Mouse (Mus musculus) cerebellum, postnatal 14 days (tissue): ENCODE results near the gene Trim28.
"Not testable (repeated sequence)": the region's sequence is repeated elsewhere in the genome, so short reads cannot be mapped to it uniquely, and the experiment has no call there.

Source experiments
- DNase-seq, 2 experiments: peaks; one replicate each; pipeline ENCODE4 v3.0.0; 2021; ENCODE audit warnings: mixed read lengths in 2 of 2

Gene Trim28

GRCm38 (mm10) chr7:13034148-13034977 lies 35.4 kb downstream of the Trim28 start, which contains the start of gene Chmp2a:
Gene Chmp2a, minus strand, starts transcription at chr7:13034807.
- DNase-seq: peak; percentile 99

DNA sequence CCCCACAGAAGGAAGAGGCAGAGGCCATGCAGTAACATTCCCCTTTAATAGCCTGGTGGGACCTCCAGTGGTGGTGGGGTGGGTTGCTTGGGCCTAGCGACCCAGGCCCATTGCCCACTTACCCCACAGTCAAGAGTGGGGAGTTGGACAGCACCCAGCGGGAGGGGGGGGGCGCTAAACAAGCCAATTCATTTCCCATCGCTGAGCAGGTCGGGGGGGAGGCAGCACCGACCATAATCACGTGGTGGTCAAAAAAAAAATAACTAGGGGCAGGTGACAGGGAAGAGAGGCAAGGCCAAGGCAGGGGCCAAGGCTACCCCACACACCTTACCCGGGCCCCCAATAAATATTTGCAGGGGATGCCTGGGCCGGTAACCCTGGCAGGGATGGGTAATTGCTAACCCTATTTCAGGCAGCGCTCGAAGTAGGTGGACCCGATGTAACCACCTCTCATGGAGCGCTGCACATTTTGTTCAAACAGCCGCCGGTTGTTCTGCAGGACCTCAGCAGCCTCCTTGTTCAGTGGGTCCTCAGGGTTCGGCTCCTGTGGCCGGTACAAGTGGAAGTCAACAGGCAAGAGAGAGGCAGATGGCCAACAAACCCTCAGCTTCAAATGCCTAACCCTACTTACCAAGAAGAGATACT lies 36.4 kb downstream of the Trim28 start:
- peak; percentile 55 to 68 for DNase-seq

DNA sequence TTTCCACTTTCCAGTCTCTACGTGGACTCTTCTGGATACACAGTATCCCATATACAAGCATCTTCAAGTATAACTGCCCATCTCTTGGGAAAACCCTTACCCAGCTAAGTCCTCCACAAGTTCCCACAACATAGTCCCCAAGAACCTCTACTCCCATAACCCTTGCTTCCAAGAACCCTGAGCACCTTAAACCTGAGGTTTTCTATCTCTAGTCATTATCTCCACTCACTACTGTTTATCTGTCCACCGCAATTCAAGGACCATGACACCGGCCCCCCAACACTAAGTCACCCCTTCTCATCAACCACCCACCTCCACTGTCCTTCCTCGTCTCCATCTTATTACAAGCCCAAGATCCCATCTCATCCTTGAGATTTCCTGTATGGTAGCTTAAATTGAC lies 37.9 kb downstream of the Trim28 start:
- peak in 1 of 2 experiments; percentile 11 for DNase-seq

GRCm38 (mm10) chr7:13037366-13037765 lies 38.5 kb downstream of the Trim28 start:
- DNase-seq: no peak

- peak; percentile 100 for DNase-seq
Measured at GRCm38 (mm10) chr7:13037901-13038555, 39.1 kb downstream of the Trim28 start, which contains the start of gene Ube2m. Gene Ube2m, minus strand, starts transcription at chr7:13038275.

GRCm38 (mm10) chr7:13038621-13039169 lies 39.8 kb downstream of the Trim28 start:
- DNase-seq: peak; percentile 41 to 71

DNA sequence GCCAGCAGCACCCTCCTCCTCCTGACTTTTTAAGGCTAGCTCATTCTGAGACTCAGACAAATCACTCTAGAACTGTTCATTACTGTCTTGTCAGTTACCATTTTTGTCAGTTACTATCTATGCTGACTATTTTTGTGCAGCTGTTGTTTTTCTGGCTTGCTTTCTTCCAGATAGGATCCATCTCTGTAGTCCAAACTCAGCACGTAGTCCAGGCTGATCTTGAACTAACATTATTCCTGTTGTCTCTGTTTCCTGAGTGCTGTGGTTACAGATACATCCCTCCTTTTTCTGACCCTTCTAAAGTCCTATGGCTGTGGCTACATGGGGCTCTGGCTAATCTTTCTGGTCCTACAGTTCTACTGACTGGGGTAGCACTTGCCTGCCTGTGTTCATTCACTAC lies 40.3 kb downstream of the Trim28 start:
- DNase-seq: peak in 1 of 2 experiments; percentile 11

- no peak for DNase-seq
Measured at GRCm38 (mm10) chr7:13041256-13041655, 42.3 kb downstream of the Trim28 start.

GRCm38 (mm10) chr7:13042511-13042910 lies 43.6 kb downstream of the Trim28 start:
- DNase-seq: no peak

- DNase-seq: no peak
Measured at GRCm38 (mm10) chr7:13043120-13043444, 44.2 kb downstream of the Trim28 start.

- DNase-seq: peak; percentile 86 to 90
Measured at GRCm38 (mm10) chr7:13043445-13044253, 44.7 kb downstream of the Trim28 start.

DNA sequence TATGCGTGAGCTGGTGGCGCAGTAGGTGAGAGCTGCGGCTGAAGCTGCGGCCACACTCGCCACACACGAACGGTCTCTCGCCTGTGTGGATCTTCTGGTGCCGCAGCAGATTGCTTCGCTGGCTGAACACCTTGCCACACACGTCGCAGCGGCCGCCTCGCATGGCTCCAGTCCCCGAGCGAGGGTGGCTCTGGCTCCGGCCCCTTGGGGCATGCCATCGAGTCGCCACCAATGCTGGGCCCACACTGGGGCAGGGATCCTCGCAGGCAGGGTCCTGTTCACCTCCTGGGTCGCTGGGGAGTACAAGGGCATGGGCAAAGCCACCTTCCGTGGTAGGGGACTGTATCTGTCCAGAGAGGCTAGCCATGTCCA lies 45.3 kb downstream of the Trim28 start:
- DNase-seq: no peak

DNA sequence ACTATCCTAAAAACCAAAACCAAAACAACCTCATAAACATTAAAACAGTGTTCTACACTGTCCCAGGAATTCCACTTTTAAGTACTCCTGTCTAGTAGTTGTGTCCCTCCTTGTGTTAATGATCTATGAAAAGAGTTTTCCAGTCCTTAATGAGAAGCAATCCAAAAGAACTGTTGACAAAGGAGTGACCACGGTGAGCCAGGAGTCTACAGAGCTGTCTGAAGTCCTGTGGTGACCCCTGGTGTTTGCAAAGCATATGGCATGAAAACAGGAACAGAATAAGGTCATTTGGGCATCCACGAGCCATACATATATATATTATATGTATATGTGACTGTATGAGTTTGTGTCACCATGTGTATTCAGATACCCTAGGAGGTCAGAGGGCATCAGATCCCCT lies 47.2 kb downstream of the Trim28 start:
- peak; percentile 65 to 71 for DNase-seq

DNA sequence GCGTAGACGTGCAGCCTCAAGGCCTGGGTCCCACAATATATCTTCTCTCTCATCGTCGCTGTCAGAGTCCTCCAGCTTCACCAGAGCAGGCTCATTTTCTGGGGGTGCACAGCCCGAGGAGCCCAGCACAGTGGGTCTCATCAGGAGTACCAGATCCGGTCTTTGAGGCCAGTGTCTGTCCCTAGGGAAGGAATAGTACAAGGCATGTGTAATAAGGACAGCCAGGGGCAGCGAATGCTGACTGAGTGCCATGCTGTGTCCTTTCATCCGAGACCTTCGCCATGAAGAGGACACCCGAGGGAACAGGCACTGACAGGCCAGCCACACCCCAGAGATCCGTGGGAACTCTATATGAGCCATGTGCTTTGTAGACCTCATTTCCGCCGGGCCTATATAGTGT lies 54.1 kb downstream of the Trim28 start:
- DNase-seq: no peak

DNA sequence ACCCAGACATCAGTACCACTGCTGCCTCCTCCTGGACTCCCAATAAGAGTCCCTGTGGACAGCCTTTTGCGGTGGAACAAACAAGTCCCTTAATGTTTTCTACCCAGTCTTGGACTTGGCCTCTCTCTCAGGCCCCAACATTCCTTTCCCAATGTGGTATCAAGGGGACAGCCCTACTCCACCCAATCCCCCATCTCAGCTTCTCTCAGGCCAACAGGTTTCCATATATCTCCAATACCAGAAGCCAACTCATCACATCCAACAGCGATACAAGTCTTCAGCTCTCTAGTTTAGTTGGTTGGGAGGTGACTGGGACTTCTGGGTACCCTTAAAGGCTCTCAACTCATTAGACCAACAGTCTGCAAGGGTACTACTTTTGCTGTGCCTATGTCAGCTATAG lies 54.6 kb downstream of the Trim28 start:
- DNase-seq: no peak

DNA sequence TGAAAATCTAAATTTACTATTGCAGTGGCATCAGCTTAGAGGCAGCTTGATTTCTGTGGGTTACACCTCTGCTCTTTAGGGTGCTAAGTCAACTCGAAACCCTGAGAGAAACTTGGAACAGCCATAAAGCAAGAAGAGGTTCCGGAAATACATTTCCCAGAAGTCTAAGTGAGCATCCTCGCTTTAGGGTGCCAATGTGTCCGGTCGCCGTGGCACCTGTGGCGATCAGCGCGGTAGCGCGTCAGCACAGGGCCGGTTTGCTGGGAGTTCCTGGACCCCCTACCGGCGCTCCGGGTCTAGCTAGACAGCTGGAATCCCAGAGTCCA lies 55.0 kb downstream of the Trim28 start:
- DNase-seq: no peak

DNA sequence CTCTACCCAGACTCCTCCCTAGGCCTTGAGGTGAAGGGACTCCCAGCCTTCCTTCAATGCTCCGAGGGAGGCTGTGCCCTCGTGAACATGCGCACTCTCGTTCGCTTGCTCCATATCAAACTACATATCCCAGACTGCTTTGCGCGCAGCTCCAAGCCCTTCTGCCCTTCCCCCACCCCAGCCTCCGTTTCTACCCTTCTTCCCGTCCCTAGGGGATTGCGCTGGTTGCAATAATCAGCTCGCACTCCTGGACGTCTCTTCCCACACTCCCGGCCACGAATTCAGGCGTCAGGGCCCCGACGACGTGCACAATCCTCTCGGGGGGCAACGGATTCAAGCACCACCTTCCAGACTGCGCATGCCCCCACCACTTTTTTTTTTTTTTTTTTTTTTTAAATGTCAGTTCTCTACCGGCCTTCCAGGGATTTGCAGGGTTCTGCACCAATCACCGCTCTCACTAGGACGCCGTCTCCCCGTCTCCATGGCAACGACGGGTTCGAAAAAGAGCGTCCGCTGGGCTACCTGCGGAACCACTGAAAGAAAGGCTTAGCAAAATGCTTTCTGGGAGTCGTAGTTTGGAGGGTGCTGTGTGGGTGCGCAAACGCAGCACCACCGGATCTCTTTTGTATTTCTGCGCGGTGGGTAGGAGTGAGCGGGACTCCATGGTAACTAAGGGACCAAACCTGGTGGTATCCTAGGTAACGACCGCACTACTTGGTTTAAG lies 55.5 kb downstream of the Trim28 start, which contains the start of gene Mzf1:
Mzf1 (minus strand) TSS at position 478 of the 724 bp plus-strand sequence.
- DNase-seq: peak; percentile 98

DNA sequence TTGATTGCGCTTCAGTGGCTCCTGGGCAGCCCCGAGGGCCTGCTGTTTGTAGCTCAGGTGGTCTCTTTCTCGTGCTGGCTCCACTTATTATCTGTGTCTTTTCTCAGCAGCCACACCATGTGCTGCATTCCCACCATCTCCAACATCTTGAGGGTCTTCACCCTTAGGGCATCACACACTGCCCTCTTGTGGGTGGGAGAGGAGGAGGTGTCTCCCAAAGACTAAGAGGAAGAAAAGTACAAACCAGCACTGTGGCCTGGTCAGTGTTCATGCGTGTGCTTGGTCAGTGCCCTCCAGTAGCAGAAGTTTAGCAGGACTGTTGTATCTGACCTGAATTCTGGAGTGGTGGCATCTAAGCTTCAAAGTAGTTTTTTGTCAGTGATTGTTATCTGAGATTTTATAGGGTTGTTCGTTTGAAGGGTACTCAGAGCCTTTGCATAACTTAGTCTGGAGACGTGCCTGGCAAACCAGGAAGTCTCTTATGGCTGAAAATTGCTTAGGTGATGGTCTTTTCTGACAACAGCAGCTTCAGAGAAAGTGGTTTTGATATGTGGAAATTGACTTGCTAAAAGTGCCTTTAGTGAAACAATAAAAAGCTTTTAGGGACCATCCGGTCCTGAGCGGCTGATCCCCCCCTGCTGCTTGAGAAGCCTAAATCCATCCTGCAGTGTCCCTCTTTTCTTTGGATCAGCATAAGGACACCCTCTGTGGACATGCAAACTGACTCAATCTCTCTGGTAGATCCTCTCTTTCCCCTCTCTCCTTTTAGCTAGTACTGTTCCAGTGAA lies 58.2 kb downstream of the Trim28 start:
- DNase-seq: no peak

DNA sequence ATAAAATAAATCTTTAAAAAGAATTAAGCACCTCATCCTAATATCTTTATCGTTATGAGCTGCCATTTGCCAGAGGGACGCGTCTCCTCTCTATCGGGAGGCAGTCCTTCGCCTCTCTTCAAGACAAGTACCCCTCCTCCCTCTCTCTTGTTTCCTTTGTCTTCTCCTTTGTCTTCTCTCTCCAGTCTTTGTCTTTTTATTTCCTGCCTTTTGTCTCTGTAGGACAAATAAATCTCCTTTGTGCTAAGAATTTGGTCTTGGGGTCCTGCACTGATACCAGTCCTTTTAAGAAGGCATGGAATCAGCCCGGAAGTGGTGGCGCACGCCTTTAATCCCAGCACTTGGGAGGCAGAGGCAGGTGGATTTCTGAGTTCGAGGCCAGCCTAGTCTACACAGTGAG lies 60.6 kb downstream of the Trim28 start:
- DNase-seq: no peak

DNA sequence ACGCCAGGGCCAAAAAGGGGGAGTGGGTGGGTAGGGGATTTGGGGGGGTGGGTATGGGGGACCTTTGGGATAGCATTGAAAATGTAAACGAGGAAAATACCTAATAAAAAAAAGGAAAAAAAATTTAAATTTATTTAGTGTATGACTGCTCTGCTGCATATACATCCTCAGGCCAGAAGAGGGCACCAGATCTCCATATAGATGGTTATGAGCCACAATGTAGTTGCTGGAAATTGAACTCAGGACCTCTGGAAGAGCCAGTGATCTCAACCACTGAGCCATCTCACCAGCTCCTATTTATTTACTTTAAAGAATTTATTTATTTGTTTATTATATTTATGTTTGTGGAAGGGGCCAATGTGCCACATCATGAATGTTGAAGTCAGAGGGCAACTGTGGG lies 64.5 kb downstream of the Trim28 start:
- not testable (repeated sequence) for DNase-seq

DNA sequence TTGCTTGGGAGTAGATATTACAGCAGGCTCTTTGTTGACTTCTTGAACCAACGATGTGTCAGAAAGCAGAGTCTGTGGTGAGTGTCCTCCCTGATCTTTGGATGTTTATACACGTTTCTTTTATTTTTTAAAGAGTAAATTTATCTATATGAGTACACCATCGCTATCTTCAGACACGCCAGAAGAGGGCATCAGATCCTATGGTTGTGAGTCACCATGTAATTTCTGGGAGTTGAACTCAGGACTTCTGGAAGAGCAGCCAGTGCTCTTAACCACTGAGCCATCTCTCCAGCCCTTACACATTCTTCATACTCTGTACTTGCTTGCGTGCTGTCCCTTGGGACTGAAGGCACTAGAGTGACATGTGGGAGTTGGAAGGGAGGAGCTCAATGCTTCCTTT lies 73.4 kb downstream of the Trim28 start:
- no peak for DNase-seq
